Mouse (Mus musculus) left cerebral cortex, adult 2 months (tissue): ENCODE measurements at regions not wholly inside any gene's neighbourhood (a gene's known extent, or its start where the extent isn't known, plus 50 kb on each side); places are given as distances from the start of the nearest gene placed in this dataset.
A peak's percentile ranks its signal among the peaks of the same experiment; 100 is the strongest.

Source experiments
- DNase-seq, 2 experiments: peaks; one replicate each; pipeline ENCODE4 v3.0.0; 2021 to 2022; ENCODE audit warnings: low spot score in 2 of 2, mixed read lengths in 1 of 2; ENCODE audit errors: extremely low spot score in 1 of 2
- H3K27ac ChIP-seq: fragments of 200-600 bp; 2 replicates; pipeline ENCODE4 v1.8.1; 2022
- H3K4me3 ChIP-seq: fragments of 200-600 bp; 2 replicates; pipeline ENCODE4 v1.8.1; 2022
- CTCF ChIP-seq: fragments of 200-600 bp; IDR thresholded peaks from 2 replicates; pipeline ENCODE4 v1.8.1; 2022; ENCODE audit warnings: antibody characterized with exemption, mild to moderate bottlenecking, moderate library complexity
- intact Hi-C: fragments of 180-260 bp; cut with DNase I; formaldehyde crosslinking; loops from one replicate; pipeline ENCODE4 v1.15.1; 2025

DNA sequence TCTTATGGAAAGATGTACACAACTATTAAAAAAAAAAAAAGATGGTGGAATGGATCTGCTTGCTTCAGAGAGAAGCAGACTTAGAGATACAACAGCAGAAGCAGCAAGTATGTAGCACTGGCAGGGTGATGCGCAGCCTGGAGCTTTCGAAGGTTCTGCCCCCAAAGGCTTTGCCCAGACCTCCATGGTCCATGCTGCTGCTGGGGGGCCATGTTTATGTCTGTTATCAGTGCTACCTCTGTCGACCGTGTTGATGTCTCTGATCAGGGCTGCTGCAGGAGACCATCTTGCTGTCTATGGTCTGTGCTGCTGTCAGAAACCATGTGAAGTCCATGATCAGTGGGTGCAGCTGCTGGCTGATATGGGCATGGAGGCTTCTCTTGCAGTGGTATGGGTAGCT, 88.6 kb upstream of the Fam189a1 start:
- no peak overlapping the region for H3K4me3 ChIP-seq
- no peak overlapping the region for H3K27ac ChIP-seq
- no peak for TF ChIP-seq CTCF
- intact Hi-C loops = no loop called here
- no peak for DNase-seq

DNA sequence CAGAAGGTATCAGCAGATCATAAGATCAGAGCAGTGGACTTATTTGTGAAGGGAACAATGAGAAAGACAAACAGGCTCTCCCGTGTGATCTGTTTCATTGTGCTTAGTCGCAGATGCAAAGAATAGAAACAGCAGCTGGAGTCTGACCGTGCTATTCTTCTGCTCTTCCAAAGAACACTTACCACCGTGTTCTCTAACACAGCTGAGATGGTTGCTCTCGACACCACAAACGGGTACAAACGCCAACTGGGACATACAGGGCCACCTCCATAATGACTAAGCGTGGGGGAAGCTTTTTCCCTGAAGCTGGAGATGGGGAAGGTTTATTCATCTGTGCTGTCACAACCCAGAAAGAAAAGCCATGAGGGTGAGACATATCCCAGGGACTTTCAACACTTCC, 84.8 kb upstream of the Fam189a1 start:
- peak in 1 of 2 experiments; percentile 26 for DNase-seq
- intact Hi-C loops = loop anchor here (2.0 kb wide), 1 partner anchor 38 kb away; no protein-coding TSS in a partner anchor
- Histone ChIP-seq H3K4me3 (no peak overlapping the region), H3K27ac (no peak overlapping the region)
- no peak for TF ChIP-seq CTCF

- Histone ChIP-seq H3K27ac (0 out of 2 replicates have a peak overlapping the region, but pooled peaks have one; percentile 11), H3K4me3 (no peak overlapping the region)
- TF ChIP-seq CTCF = no peak
- DNase-seq = peak; percentile 17 to 24
- intact Hi-C loops = loop anchor here (5.0 kb wide), 1 partner anchor 138 kb away; no protein-coding TSS in a partner anchor
Measured at GRCm38 (mm10) chr7:65235701-65236100, 79.3 kb upstream of the Fam189a1 start.

DNA sequence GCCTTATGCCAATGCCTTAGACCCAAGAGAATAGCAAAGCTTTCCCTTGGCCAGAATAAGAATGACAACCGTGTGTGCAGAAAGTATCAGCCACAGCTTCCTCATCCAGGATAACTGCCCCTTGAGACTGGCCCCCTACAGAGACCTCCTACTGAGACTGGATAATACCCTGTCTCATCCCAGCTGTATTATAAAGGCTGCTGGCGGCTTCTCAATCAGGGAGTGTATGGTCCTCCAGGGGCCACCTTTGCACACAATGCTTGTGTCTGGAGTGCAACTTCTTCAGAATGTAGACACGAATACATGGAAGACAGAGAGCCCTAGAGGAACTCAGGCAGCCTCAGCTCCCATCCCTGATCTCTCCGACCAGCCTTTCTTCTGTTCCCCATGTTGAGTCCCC, 77.3 kb upstream of the Fam189a1 start:
- H3K4me3 ChIP-seq = no peak overlapping the region
- intact Hi-C loops = no loop called here
- TF ChIP-seq CTCF = no peak
- H3K27ac ChIP-seq = no peak overlapping the region
- DNase-seq = no peak

GRCm38 (mm10) chr7:65229306-65229705, 72.9 kb upstream of the Fam189a1 start:
- TF ChIP-seq CTCF = no peak
- no peak overlapping the region for H3K27ac ChIP-seq
- intact Hi-C loops = no loop called here
- DNase-seq = no peak
- no peak overlapping the region for H3K4me3 ChIP-seq

- Histone ChIP-seq H3K27ac (no peak overlapping the region), H3K4me3 (no peak overlapping the region)
- intact Hi-C loops = no loop called here
- DNase-seq = no peak
- TF ChIP-seq CTCF = no peak
Measured at GRCm38 (mm10) chr7:65226218-65226617, 69.8 kb upstream of the Fam189a1 start.

GRCm38 (mm10) chr7:65213216-65213925, 57.0 kb upstream of the Fam189a1 start:
- peak; percentile 48 for TF ChIP-seq CTCF
- intact Hi-C loops = no loop called here
- no peak for DNase-seq
- Histone ChIP-seq H3K4me3 (no peak overlapping the region), H3K27ac (no peak overlapping the region)

DNA sequence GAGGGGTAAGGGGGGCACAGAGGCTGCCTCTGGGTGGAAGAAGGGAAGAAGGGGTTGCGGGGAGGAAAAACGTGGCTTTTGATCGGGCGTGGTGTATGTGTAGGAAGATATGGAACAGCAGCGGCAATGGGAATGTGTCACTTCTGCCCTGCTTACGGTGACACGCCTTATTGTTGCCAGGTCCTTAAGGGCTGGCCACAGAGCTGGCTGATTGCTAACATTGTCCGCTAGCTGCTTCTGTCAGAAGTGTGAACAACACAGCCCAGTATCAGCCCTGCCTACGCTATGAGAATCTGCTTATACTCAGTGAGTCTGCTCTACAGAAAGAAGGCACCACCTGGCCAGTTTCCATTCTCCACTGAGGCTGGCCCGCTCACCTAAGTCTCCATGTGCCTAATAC, 50.9 kb upstream of the Fam189a1 start:
- H3K4me3 ChIP-seq = no peak overlapping the region
- TF ChIP-seq CTCF = no peak
- DNase-seq = no peak
- no peak overlapping the region for H3K27ac ChIP-seq
- intact Hi-C loops = no loop called here
